Mouse (Mus musculus) CH12.LX (cell line): ENCODE results near the gene Sfrp4. TPM values are rescaled to one million over a fixed set of nuclear protein-coding genes. Genes with fewer than 3 reads are reported as not detected.

Source experiments
- DNase-seq: peaks from one replicate; pipeline ENCODE4 v3.0.0-alpha.2; 2013; ENCODE audit errors: extremely low read depth
- H3K27ac ChIP-seq: 2 replicates; pipeline ENCODE4 v1.5.1; 2012; ENCODE audit warnings: low read depth, mild to moderate bottlenecking, control low read depth, moderate library complexity; ENCODE audit not compliant: insufficient read depth
- H3K27me3 ChIP-seq: replicated peaks from 2 replicates; pipeline ENCODE3; 2012; ENCODE audit warnings: inconsistent platforms
- H3K36me3 ChIP-seq, 2 experiments: replicated peaks in 1 of 2; 2 replicates each; pipeline versions ENCODE3 to v1.6.1; 2012; ENCODE audit warnings: inconsistent platforms in 1 of 2, low read length in 1 of 2, mild to moderate bottlenecking in 1 of 2, mixed read lengths in 1 of 2, moderate library complexity in 1 of 2; ENCODE audit not compliant: control insufficient read depth in 1 of 2, insufficient read depth in 1 of 2
- H3K4me1 ChIP-seq, 2 experiments: 2 replicates each; pipeline ENCODE4 v1.6.1; 2012; ENCODE audit warnings: inconsistent platforms in 1 of 2, moderate library complexity in 1 of 2; ENCODE audit not compliant: insufficient read depth in 2 of 2, control insufficient read depth in 1 of 2
- H3K4me2 ChIP-seq: 2 replicates; pipeline ENCODE4 v1.6.1; 2012; ENCODE audit warnings: low read depth, mild to moderate bottlenecking, control low read depth; ENCODE audit not compliant: poor library complexity, insufficient read depth, severe bottlenecking
- H3K4me3 ChIP-seq, 3 experiments: fragments of 150-350 bp in 1 of 3; sonication (generic) in 1 of 3; replicated peaks in 1 of 3; 2 replicates each; pipeline versions ENCODE3 to v1.5.1; 2011 to 2012; ENCODE audit warnings: low read depth in 2 of 3, low read length in 2 of 3, mild to moderate bottlenecking in 2 of 3, moderate library complexity in 2 of 3, control low read depth in 1 of 3, improper control_type of control experiment in 1 of 3, inconsistent platforms in 1 of 3, mixed read lengths in 1 of 3; ENCODE audit not compliant: poor library complexity in 1 of 3
- H3K79me2 ChIP-seq: replicated peaks from 2 replicates; pipeline ENCODE4 v1.6.1; 2012; ENCODE audit warnings: mild to moderate bottlenecking, moderate library complexity; ENCODE audit not compliant: control insufficient read depth, poor library complexity, insufficient read depth, severe bottlenecking; ENCODE audit errors: extremely low read depth
- H3K9ac ChIP-seq: 2 replicates; pipeline ENCODE4 v1.6.1; 2012; ENCODE audit warnings: low read depth, mild to moderate bottlenecking, control low read depth, moderate library complexity; ENCODE audit not compliant: insufficient read depth
- H3K9me3 ChIP-seq: replicated peaks from 2 replicates; pipeline ENCODE3; 2012; ENCODE audit warnings: low read length, inconsistent platforms, mixed read lengths
- CHD2 ChIP-seq: IDR thresholded peaks from 2 replicates; pipeline ENCODE4 v1.6.1; 2011; ENCODE audit warnings: low read length, improper control_type of control experiment
- ETS1 ChIP-seq: conservative IDR thresholded peaks from 2 replicates; pipeline ENCODE4 v1.6.1; 2012; ENCODE audit warnings: low read depth, mild to moderate bottlenecking, inconsistent platforms, low read length, improper control_type of control experiment, moderate library complexity
- GABPA ChIP-seq: IDR thresholded peaks from 2 replicates; pipeline ENCODE4 v1.6.1; 2012; ENCODE audit warnings: low read depth, low read length, improper control_type of control experiment, inconsistent platforms; ENCODE audit not compliant: insufficient replicate concordance
- IRF4 ChIP-seq: IDR thresholded peaks from 2 replicates; pipeline ENCODE4 v1.6.1; 2014; ENCODE audit warnings: low read depth, mild to moderate bottlenecking, inconsistent platforms, low read length, improper control_type of control experiment
- JUN ChIP-seq: IDR thresholded peaks from 2 replicates; pipeline ENCODE4 v1.6.1; 2011; ENCODE audit warnings: low read depth, mild to moderate bottlenecking, low read length, improper control_type of control experiment, moderate library complexity; ENCODE audit not compliant: insufficient read depth
- KAT2A ChIP-seq: IDR thresholded peaks from 2 replicates; pipeline ENCODE4 v1.6.1; 2012; ENCODE audit warnings: low read length, improper control_type of control experiment, inconsistent platforms; ENCODE audit not compliant: insufficient replicate concordance
- MAFK ChIP-seq: IDR thresholded peaks from 2 replicates; pipeline ENCODE4 v1.6.1; 2011; ENCODE audit warnings: low read length, improper control_type of control experiment; ENCODE audit not compliant: insufficient replicate concordance
- MAX ChIP-seq: IDR thresholded peaks from 2 replicates; pipeline ENCODE4 v1.6.1; 2011; ENCODE audit warnings: low read length, improper control_type of control experiment
- MAZ ChIP-seq: IDR thresholded peaks from 2 replicates; pipeline ENCODE4 v1.6.1; 2012; ENCODE audit warnings: low read depth, mild to moderate bottlenecking, inconsistent platforms, low read length, improper control_type of control experiment, moderate library complexity
- MEF2A ChIP-seq: IDR thresholded peaks from 2 replicates; pipeline ENCODE4 v1.6.1; 2014; ENCODE audit warnings: low read depth, mild to moderate bottlenecking, inconsistent platforms, low read length, improper control_type of control experiment, borderline replicate concordance
- MXI1 ChIP-seq: IDR thresholded peaks from 2 replicates; pipeline ENCODE4 v1.6.1; 2011; ENCODE audit warnings: mild to moderate bottlenecking, low read depth, low read length, improper control_type of control experiment
- MYC ChIP-seq: IDR thresholded peaks from 2 replicates; pipeline ENCODE4 v1.6.1; 2011; ENCODE audit warnings: low read depth, mild to moderate bottlenecking, improper control_type of control experiment, low read length
- NELFE ChIP-seq: IDR thresholded peaks from 2 replicates; pipeline ENCODE4 v1.6.1; 2011; ENCODE audit warnings: low read depth, low read length, improper control_type of control experiment
- PAX5 ChIP-seq: IDR thresholded peaks from 2 replicates; pipeline ENCODE4 v1.6.1; 2012; ENCODE audit warnings: low read length, inconsistent platforms, mixed read lengths
- POLR2A ChIP-seq: IDR thresholded peaks from 2 replicates; pipeline ENCODE4 v1.6.1; 2011; ENCODE audit warnings: low read depth, mild to moderate bottlenecking, improper control_type of control experiment, low read length
- POLR2AphosphoS2 ChIP-seq: IDR thresholded peaks from 2 replicates; pipeline ENCODE4 v1.6.1; 2011; ENCODE audit warnings: low read depth, low read length, improper control_type of control experiment
- RAD21 ChIP-seq: IDR thresholded peaks from 2 replicates; pipeline ENCODE4 v1.6.1; 2011; ENCODE audit warnings: low read depth, mild to moderate bottlenecking, low read length, improper control_type of control experiment, moderate library complexity
- TBP ChIP-seq: conservative IDR thresholded peaks from 2 replicates; pipeline ENCODE4 v1.6.1; 2011; ENCODE audit warnings: low read depth, low read length, improper control_type of control experiment
- TCF12 ChIP-seq: IDR thresholded peaks from 2 replicates; pipeline ENCODE4 v1.6.1; 2014; ENCODE audit warnings: low read depth, mild to moderate bottlenecking, inconsistent platforms, low read length, improper control_type of control experiment
- ZMIZ1 ChIP-seq: IDR thresholded peaks from 2 replicates; pipeline ENCODE4 v1.6.1; 2012; ENCODE audit warnings: low read depth, mild to moderate bottlenecking, inconsistent platforms, low read length, improper control_type of control experiment
- dilution Hi-C: fragments of 300-500 bp; cut with MboI; formaldehyde crosslinking; loops from 2 replicates; pipeline ENCODE4 v1.14.3; 2020; ENCODE audit warnings: low sequenced_read_pairs; ENCODE audit not compliant: extremely low pct_unique_long_range_greater_than_20kb, extremely low pct_ligation_motif_present
- in situ Hi-C: fragments of 300-500 bp; cut with MboI; formaldehyde crosslinking; loops from 3 replicates; pipeline ENCODE4 v1.14.3; 2019; ENCODE audit warnings: low sequenced_read_pairs, low pct_ligation_motif_present, low pct_unique_long_range_greater_than_20kb, mixed read lengths
- polyA plus RNA-seq: library from polyadenylated mRNA; unstranded; fragments of >175 nt; gene quantifications from 2 replicates; pipeline ENCODE4 v1.2.1, GENCODE M21; 2012; ENCODE audit warnings: low read depth; ENCODE audit not compliant: insufficient read length
- total RNA-seq, 2 experiments: library from RNA; depleted of rRNA; stranded (reverse); fragments of 300-350 nt in 1 of 2; fragments of >200 nt in 1 of 2; gene quantifications; 2 replicates each; pipeline ENCODE4 v1.2.3; 2012 to 2014

Sfrp4 gene
- total and polyA plus RNA-seq, 3 experiments, result not detected

DNA sequence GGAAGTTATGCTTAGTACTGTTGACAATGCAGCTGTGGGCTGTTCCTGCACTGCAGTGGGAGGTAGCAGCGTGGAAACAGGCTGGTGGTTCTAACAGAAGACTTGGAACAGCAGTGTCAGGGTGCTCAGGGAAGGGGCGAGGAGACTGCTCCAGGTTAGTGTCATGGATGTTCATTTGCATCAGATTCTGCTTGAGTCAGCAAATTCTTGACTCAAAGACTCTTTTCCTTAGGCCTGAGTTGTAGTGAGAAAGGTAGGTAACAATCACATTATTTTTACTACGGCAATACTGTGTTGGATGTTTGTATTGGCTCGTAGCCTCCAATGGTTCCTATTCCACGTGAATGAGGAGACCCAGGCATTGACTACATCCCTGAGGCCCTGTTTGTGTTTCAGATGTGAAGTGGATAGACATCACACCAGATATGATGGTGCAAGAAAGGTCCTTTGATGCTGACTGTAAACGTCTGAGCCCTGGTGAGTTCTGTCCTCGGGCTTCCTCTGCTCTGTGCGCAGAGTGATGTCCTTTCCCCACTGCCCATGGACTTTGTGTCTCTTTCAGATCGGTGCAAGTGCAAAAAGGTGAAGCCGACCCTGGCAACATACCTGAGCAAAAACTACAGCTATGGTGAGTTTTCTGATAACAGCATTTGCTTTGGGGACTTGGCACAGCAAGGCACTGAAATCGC lies 1.9 kb downstream of the Sfrp4 start:
- Histone ChIP-seq H3K27ac (no peak overlapping the region), H3K27me3 (no peaks in the 10 kb centered on the region), H3K79me2 (no peaks in the 10 kb centered on the region), H3K36me3 (no peaks in the 10 kb centered on the region), H3K4me2 (no peak overlapping the region), H3K9me3 (no peaks in the 10 kb centered on the region), H3K9ac (no peak overlapping the region), H3K4me1 (no peaks in the 10 kb centered on the region; a peak in 1 of 4 replicates), H3K4me3 (no peak overlapping the region)
- in situ Hi-C loops (loop anchor here (25.0 kb wide), 1 partner anchor 462 kb away; no protein-coding TSS in a partner anchor), dilution Hi-C loops (no loop called here)
- TF ChIP-seq MAFK, result 0 out of 2 replicates have a peak, but pooled peaks have one; percentile 67
- no peak for TF ChIP-seq RAD21
- no peak for DNase-seq

DNA sequence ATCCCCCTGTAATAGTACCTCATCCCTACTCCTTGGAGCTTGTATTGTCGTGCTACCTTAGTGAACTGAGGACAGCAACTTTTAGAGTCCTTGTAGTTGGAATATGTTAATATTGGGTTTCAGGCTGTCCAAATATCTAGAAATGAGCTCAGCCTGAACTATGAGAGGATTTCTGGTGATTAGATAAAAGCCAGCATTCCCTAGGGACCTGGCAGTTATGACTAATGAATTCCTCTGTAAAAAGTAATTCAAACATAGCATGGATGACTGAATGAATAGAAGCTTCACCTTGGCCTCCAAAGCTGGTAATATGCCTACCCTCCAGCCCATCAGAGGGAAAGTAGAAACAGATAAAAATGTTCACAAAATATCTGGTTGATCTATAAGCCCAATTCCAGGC lies 3.6 kb downstream of the Sfrp4 start:
- Histone ChIP-seq H3K4me2 (no peak overlapping the region), H3K9ac (no peak overlapping the region), H3K9me3 (no peaks in the 10 kb centered on the region), H3K27me3 (no peaks in the 10 kb centered on the region), H3K36me3 (no peaks in the 10 kb centered on the region), H3K4me1 (no peaks in the 10 kb centered on the region; a peak in 1 of 4 replicates), H3K79me2 (no peaks in the 10 kb centered on the region), H3K27ac (no peak overlapping the region), H3K4me3 (no peak overlapping the region)
- in situ Hi-C loops (loop anchor here (25.0 kb wide), 1 partner anchor 464 kb away; no protein-coding TSS in a partner anchor), dilution Hi-C loops (no loop called here)
- DNase-seq, result peak; percentile 3
- TF ChIP-seq RAD21 (no peak), MYC (no peak), ZMIZ1 (no peak), KAT2A (no peak), PAX5 (no peak), MXI1 (no peak), NELFE (no peak), MEF2A (no peak), IRF4 (no peak), TBP (no peak), CHD2 (no peak), MAX (no peak), POLR2A (no peak), TCF12 (no peak), ETS1 (no peak), POLR2AphosphoS2 (no peak), JUN (no peak), MAZ (no peak), GABPA (no peak)
